Mouse (Mus musculus) midbrain, embryonic 13.5 days (tissue): ENCODE results near the gene Noc2l. TPM values are rescaled to one million over a fixed set of nuclear protein-coding genes. Genes with fewer than 3 reads are reported as not detected.
A peak's percentile ranks its signal among the peaks of the same experiment; 100 is the strongest.

Experiments
- ATAC-seq: fragments of 200-750 bp; cut with Nextera tagmentation; 2 replicates; pipeline ENCODE4 v1.8.0; 2017; ENCODE audit warnings: mild to moderate bottlenecking, moderate TSS enrichment, moderate library complexity
- H3K27ac ChIP-seq: fragments of 300-500 bp; sonication (generic); 2 replicates; pipeline ENCODE4 v1.5.1; 2015; ENCODE audit warnings: inconsistent platforms, mild to moderate bottlenecking, moderate library complexity
- H3K27me3 ChIP-seq: fragments of 300-500 bp; sonication (generic); 2 replicates; pipeline ENCODE4 v1.6.1; 2015; ENCODE audit warnings: mild to moderate bottlenecking, inconsistent platforms
- H3K36me3 ChIP-seq: fragments of 300-500 bp; sonication (generic); 2 replicates; pipeline ENCODE4 v1.6.1; 2015; ENCODE audit warnings: mild to moderate bottlenecking, inconsistent platforms
- H3K4me1 ChIP-seq: fragments of 300-500 bp; sonication (generic); replicated peaks from 2 replicates; pipeline ENCODE4 v1.6.1; 2015; ENCODE audit warnings: inconsistent platforms
- H3K4me2 ChIP-seq: fragments of 300-500 bp; sonication (generic); replicated peaks from 2 replicates; pipeline ENCODE4 v1.6.1; 2015; ENCODE audit warnings: moderate library complexity, mild to moderate bottlenecking, inconsistent platforms
- H3K4me3 ChIP-seq: fragments of 300-500 bp; sonication (generic); replicated peaks from 2 replicates; pipeline ENCODE4 v1.5.1; 2015; ENCODE audit warnings: mild to moderate bottlenecking, inconsistent platforms
- H3K9ac ChIP-seq: fragments of 300-500 bp; sonication (generic); replicated peaks from 2 replicates; pipeline ENCODE4 v1.6.1; 2015; ENCODE audit warnings: mild to moderate bottlenecking, inconsistent platforms
- H3K9me3 ChIP-seq: fragments of 300-500 bp; sonication (generic); 2 replicates; pipeline ENCODE4 v1.6.1; 2016; ENCODE audit warnings: mild to moderate bottlenecking, inconsistent platforms
- WGBS: fragments of 180-500 bp; shearing (Covaris S2); methylation state at CpG from one replicate; pipeline ENCODE4 v1.1.7; 2015; 5-methylcytosine and 5-hydroxymethylcytosine counted together
- polyA plus RNA-seq: library from polyadenylated mRNA; unstranded; fragments of >200 nt; fragmentation: Nextera tagmentation; extraction: Ambion mirVana; gene quantifications from 2 replicates; pipeline ENCODE4 v1.2.1, GENCODE M21; 2015

The Noc2l gene
- polyA plus RNA-seq, 1 experiment from 2014 or later = 60.1 TPM

DNA sequence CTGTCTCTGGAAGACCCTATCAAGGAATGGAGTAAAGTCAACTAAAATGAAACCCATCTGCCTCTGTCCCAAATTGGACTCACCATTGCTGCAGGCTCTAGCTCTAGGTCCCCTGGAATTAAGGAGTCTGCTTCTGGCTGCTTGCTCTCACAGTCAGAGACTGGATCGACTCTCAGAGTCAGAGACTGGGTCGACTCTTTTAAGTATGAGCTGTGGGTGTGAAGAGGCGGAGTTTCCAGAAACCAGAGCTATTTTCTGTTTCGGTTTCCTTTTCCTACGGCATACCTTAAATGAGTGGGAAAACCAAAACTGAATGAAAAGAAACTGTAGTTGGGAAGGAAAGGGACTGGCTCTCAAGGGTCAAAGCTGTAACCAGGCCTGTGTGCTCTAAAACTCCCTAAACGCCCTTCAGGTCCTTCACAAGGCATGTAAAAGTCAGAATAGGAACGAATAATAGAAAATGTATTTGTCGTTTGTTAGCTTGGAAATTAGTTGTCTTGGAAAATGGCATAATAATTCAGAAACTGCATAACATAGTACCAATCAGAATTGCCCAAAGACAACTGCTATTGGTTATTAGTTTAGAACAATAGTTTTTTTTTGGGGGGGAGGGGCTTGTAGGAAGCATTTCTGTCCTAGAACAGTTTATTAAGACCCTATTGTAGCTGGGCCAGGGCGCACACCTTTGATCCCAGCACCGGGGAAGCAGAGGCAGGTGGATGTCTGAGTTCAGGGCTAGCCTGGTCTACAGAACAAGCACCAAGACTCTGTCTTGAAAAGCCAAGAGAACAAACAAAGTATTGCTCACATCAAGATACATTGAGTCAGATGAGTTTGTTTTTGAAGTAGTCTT, 35.0 kb upstream of the Noc2l start, which contains the start of gene Isg15:
TSS of gene Isg15 (minus strand) at position 196 of the 853 bp plus-strand sequence.
- no peak for ATAC-seq
- H3K9ac ChIP-seq = no peak within 1 kb of the TSS
- H3K4me3 ChIP-seq = no peak within 1 kb of the TSS
- H3K4me2 ChIP-seq = no peak within 1 kb of the TSS
- H3K36me3 ChIP-seq = no peaks in the 10 kb centered on the region
- H3K27ac ChIP-seq = no peak within 1 kb of the TSS
- H3K9me3 ChIP-seq = no peaks in the 10 kb centered on the region
- peaks cover 39% of the 10 kb centered on the region for H3K4me1 ChIP-seq
- WGBS = 72% methylated on average over 10 of the region's 10 CpGs
- peaks cover 22% of the 10 kb centered on the region for H3K27me3 ChIP-seq

DNA sequence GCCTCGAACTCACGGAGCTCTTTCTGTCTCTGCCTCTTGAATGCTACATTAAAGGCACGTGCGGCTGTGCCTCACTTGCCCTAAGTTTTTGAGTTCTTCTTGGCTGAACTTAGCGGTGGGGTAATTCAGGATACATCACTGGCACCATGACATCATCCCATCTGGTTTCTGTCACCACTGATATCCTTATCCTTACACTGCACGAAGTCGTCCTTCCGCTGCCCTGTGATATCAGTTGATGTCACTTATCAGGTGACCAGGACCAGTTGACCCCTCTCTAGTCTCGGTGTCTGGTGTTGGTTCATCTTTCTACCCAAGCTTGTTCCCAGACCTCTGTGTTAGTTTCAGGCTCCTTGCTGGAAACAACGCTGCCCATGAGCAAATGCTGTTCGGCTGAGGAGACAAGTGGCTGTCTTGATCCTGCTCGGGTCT, 33.3 kb upstream of the Noc2l start:
- Histone ChIP-seq H3K9ac (peak overlapping the region; percentile 74), H3K27me3 (peaks cover 22% of the 10 kb centered on the region), H3K4me1 (peaks cover 31% of the 10 kb centered on the region), H3K4me2 (peak overlapping the region; percentile 89), H3K9me3 (no peaks in the 10 kb centered on the region), H3K36me3 (no peaks in the 10 kb centered on the region; the same call in 1 of the 2 replicates), H3K27ac (peak overlapping the region; percentile 69), H3K4me3 (peak overlapping the region; percentile 58)
- no peak for ATAC-seq
- WGBS = 44% methylated on average over 12 of the region's 12 CpGs

DNA sequence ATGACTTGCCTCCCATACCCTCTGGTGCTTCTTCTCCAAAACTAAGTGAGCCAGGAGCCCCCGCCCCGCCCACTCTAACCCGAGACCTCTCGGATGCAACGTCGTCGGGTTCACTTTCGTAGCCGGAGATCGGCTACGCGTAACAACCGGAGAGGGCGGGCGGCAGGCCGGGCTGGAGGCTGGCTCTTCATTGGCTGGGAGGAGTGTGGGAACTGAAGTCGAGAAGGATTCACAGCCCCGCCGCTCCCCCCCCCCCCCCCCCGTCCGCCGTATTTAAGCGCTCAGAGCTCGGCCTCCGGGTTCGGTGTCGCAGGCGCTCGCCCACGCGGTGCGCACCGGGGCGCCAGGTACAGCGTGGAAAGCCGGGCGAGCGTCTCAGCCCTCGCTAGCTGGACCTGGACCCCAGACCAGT, 32.8 kb upstream of the Noc2l start, which contains the start of gene AW011738:
TSS of gene AW011738 (plus strand) at position 304 of the 412 bp plus-strand sequence.
- under 1% methylated on average over 35 of the region's 39 CpGs for WGBS
- Histone ChIP-seq H3K27ac (peak within 1 kb of the TSS; percentile 77), H3K4me2 (peak within 1 kb of the TSS; percentile 89), H3K27me3 (peaks cover 22% of the 10 kb centered on the region), H3K4me1 (peaks cover 31% of the 10 kb centered on the region), H3K4me3 (peak within 1 kb of the TSS; percentile 58), H3K36me3 (no peaks in the 10 kb centered on the region; the same call in 1 of the 2 replicates), H3K9me3 (no peaks in the 10 kb centered on the region), H3K9ac (peak within 1 kb of the TSS; percentile 74)
- ATAC-seq = peak; percentile 72

DNA sequence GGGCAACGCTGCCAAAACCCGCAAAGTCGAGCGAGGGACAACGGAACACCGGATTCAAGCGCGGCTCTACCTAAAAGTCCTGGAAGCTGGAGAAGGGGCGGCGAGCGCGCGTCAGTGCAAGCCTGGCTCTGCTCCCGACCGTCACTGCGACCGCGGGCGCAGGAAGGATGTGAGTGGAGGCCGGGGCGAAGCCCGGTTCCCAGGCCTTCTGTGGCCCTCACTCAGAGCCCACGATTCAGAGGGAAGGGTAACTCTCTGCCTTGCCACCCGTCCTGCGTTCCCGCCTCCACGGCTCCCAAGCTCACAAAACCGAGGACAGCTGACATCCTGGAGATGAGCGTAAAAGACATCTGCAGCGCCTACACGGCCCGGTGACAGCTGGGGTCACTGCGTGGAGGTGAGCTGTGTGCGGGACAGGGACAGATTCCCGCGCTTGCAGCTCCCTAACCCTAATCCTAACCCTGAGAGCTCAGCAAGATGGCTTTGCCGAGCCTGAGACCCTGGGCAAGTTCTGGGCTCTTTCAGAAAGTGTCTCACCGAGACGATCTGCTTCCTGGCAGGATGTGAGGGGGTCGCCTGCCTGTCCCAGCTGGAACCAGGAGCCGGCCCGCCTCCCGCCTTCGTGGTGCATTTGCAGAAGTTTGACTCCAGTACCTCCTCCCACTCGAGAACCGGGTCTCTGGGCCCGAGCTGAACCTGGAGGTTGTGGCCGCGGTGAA, 32.2 kb upstream of the Noc2l start:
- peak overlapping the region; percentile 74 for H3K9ac ChIP-seq
- peak overlapping the region; percentile 89 for H3K4me2 ChIP-seq
- peak overlapping the region; percentile 77 for H3K27ac ChIP-seq
- no peaks in the 10 kb centered on the region for H3K9me3 ChIP-seq
- H3K36me3 ChIP-seq = no peaks in the 10 kb centered on the region; the same call in 1 of the 2 replicates
- peak; percentile 35 for ATAC-seq
- peak overlapping the region; percentile 58 for H3K4me3 ChIP-seq
- peaks cover 31% of the 10 kb centered on the region for H3K4me1 ChIP-seq
- WGBS = under 1% methylated on average over 49 of the region's 49 CpGs
- H3K27me3 ChIP-seq = peaks cover 22% of the 10 kb centered on the region

DNA sequence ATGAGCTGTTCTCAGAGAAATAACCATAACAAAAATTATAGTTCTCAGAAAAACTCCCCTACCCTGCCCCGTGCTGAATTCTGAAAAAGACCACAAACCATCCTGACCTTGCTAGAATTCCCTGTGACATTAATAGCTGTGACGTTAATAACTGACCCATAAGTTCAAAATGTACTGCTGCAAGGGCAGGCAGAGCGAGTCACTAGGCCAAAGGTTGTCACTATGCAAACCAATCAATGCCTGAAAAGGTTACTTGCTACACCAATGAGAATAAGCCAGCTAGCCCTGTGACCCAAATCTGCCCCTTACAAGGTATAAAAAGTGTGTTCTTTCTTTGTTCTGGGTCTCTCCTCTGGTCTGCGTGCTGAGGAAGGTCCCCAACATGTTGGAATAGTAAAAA, 26.9 kb upstream of the Noc2l start:
- no peak for ATAC-seq
- whole genome bisulfite sequencing = 89% methylated on average over 4 of the region's 4 CpGs
- Histone ChIP-seq H3K4me1 (peaks cover 15% of the 10 kb centered on the region), H3K27me3 (peaks cover 14% of the 10 kb centered on the region), H3K36me3 (no peaks in the 10 kb centered on the region; the same call in none of the 2 replicates), H3K4me3 (no peak overlapping the region), H3K27ac (no peak overlapping the region), H3K4me2 (no peak overlapping the region), H3K9ac (no peak overlapping the region), H3K9me3 (no peaks in the 10 kb centered on the region)

DNA sequence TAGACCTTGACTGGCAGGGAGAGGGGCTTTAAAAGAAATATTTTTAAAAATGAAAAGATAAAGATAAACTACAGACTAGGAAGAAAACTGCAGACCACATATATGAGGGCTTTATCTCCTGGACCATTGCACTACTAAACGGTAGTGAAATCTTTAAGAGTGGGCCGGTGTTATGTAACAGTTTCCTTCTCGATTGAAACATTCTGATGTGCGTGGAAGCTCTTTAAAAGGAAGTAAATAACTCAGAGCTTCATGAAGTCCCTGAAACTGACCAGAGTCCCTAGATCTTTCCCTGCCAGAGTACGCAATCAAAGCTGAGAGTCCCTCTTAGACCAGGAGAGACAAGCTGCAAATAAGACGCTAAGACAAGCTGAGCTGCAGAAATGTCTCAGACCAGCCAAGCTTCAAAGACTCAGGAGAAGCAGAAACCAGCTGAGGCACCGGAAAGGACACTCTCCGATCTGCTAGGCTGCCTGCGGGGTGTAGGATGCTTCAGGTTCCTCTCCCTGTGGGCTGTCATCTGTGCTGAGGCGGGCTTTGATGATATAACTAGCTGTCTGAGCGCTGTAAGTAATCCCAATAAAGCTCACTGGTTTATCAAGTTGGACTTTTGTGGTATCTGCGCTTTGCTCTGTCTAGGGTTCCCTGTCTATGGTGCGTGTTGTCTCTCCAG, 25.7 kb upstream of the Noc2l start:
- H3K27me3 ChIP-seq = peaks cover 2% of the 10 kb centered on the region; the same call in 1 of the 2 replicates
- ATAC-seq = no peak
- no peak overlapping the region for H3K27ac ChIP-seq
- H3K4me3 ChIP-seq = no peak overlapping the region
- 87% methylated on average over 13 of the region's 13 CpGs for WGBS
- H3K9me3 ChIP-seq = no peaks in the 10 kb centered on the region
- no peak overlapping the region for H3K9ac ChIP-seq
- H3K4me1 ChIP-seq = peaks cover 3% of the 10 kb centered on the region
- H3K4me2 ChIP-seq = no peak overlapping the region
- H3K36me3 ChIP-seq = no peaks in the 10 kb centered on the region; the same call in none of the 2 replicates

DNA sequence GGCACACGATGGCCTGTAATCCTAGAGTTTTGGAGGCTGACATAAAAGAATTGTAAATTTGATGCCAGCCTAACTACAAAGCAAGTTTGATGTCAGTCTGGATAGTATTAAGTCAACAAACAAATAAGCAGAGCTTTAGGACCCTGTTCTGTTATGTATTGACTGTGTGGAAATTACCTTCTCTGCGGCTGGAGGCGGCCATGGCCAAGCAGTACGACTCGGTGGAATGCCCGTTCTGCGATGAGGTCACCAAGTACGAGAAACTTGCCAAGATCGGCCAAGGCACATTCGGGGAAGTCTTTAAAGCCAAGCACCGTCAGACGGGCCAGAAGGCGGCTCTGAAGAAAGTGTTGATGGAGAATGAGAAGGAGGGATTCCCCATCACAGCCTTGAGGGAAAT, 22.7 kb upstream of the Noc2l start:
- WGBS = 95% methylated on average over 13 of the region's 13 CpGs
- Histone ChIP-seq H3K9ac (no peak overlapping the region), H3K27ac (no peak overlapping the region), H3K9me3 (no peaks in the 10 kb centered on the region), H3K4me2 (no peak overlapping the region), H3K4me3 (no peak overlapping the region), H3K4me1 (no peaks in the 10 kb centered on the region), H3K27me3 (no peaks in the 10 kb centered on the region), H3K36me3 (no peaks in the 10 kb centered on the region; the same call in 1 of the 2 replicates)
- no peak for ATAC-seq

DNA sequence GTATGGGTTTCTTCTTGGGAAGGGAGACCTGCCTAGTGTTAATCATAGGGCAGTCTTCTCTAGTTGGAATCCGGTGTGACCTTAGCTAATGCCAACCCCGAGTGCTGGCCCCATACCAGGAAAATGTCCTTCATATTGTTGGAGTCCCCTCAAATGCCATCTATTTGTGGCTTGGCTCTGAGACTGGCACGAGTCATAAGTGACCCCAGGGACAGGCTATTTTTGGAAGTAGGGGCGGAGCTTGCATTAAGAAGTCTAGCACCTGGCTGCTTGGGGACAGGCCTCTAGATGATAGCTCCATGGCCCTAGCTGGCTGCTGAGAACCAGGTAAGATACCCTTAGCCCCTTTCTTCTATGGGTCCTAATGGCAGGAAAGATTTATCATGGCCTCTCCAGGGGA, 20.2 kb upstream of the Noc2l start, which contains the start of gene Perm1:
TSS of gene Perm1 (plus strand) at position 220 of the 400 bp plus-strand sequence.
- no peak within 1 kb of the TSS for H3K27ac ChIP-seq
- no peak within 1 kb of the TSS for H3K4me3 ChIP-seq
- H3K36me3 ChIP-seq = peaks cover 5% of the 10 kb centered on the region; the same call in 1 of the 2 replicates
- H3K9ac ChIP-seq = no peak within 1 kb of the TSS
- 79% methylated on average over 4 of the region's 4 CpGs for WGBS
- H3K4me2 ChIP-seq = no peak within 1 kb of the TSS
- H3K27me3 ChIP-seq = no peaks in the 10 kb centered on the region
- no peaks in the 10 kb centered on the region for H3K4me1 ChIP-seq
- ATAC-seq = no peak
- no peaks in the 10 kb centered on the region for H3K9me3 ChIP-seq

DNA sequence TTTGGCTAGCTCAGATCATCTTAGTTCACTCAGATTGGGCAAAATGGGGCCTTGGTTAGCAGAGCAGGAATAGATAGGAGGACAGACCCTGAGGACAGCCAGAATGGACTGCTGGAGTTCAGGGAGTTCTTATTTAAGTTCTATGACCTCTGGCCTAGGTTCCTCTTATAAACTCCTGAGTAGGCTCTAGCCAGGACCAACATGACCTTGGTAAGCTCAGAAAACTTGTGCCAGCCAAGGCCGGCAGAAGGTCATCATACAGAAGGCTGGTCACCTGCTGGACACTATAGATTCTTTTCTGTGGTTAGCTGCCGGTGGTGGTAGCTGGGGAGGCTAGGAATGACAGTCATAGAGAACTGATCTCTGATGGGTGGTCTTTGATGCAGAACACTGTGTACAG, 19.6 kb upstream of the Noc2l start:
- H3K4me1 ChIP-seq = no peaks in the 10 kb centered on the region
- no peak overlapping the region for H3K4me3 ChIP-seq
- H3K9me3 ChIP-seq = no peaks in the 10 kb centered on the region
- H3K27ac ChIP-seq = no peak overlapping the region
- H3K36me3 ChIP-seq = peaks cover 8% of the 10 kb centered on the region; the same call in 1 of the 2 replicates
- no peak overlapping the region for H3K9ac ChIP-seq
- no peak overlapping the region for H3K4me2 ChIP-seq
- no peaks in the 10 kb centered on the region for H3K27me3 ChIP-seq
- no peak for ATAC-seq
- WGBS = 89% methylated on average over 2 of the region's 2 CpGs

DNA sequence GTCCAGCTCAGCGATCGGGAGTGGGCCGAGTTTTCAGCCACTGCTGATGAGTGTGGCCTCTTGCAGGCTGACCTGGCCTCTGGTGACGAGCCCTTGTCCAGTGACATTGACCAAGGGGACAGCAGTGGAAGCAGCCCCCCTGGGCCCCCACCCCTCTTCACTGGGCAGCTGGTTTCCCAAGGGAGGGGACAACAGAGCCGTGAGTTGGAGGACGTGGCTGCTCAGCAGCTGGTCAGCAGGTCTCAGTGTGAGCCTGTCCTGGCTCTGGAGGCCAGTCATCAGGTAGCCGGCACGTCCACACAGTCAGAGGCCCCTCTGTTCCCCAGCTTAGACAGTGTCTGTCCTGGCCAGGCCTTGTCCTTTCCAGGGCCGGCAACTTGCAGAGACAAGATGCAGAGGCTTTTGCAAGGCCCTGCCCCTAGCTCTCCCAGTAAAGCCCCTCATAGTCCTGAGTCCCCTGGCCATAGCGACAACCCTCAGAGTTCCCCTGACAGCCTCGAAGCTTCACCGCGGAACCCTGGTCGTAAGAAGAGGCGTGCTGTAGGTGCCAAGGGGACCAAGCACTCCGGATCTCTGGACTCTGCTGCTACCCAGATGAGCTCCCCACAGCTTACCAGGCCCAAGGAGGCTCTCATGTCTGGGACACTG, 18.7 kb upstream of the Noc2l start:
- H3K4me1 ChIP-seq = no peaks in the 10 kb centered on the region
- WGBS = 87% methylated on average over 16 of the region's 16 CpGs
- no peak overlapping the region for H3K27ac ChIP-seq
- no peak overlapping the region for H3K4me3 ChIP-seq
- H3K9me3 ChIP-seq = no peaks in the 10 kb centered on the region
- peak; percentile 24; the same call in 1 of the 2 replicates for ATAC-seq
- H3K36me3 ChIP-seq = peaks cover 18% of the 10 kb centered on the region
- no peak overlapping the region for H3K4me2 ChIP-seq
- H3K27me3 ChIP-seq = no peaks in the 10 kb centered on the region
- H3K9ac ChIP-seq = no peak overlapping the region

DNA sequence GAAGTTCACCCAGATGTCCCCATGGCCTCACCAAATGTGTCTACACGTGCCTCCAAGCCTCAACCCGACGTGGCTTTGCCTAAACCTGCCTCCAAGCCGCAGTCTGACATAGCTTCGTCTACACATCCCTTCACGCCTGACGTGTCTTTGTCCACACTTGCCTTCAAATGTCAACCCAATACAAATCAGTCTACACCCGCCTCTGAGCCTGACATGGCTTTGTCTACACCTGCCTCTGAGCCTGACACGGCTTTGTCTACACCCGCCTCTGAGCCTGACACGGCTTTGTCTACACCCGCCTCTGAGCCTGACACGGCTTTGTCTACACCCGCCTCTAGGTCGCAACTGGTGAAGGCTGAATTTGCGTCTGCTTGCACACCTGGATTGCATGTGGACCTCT, 18.0 kb upstream of the Noc2l start:
- ATAC-seq = no peak
- no peaks in the 10 kb centered on the region for H3K9me3 ChIP-seq
- 78% methylated on average over 16 of the region's 16 CpGs for WGBS
- H3K4me1 ChIP-seq = no peaks in the 10 kb centered on the region
- no peak overlapping the region for H3K27ac ChIP-seq
- H3K36me3 ChIP-seq = peaks cover 25% of the 10 kb centered on the region
- H3K9ac ChIP-seq = no peak overlapping the region
- no peak overlapping the region for H3K4me2 ChIP-seq
- no peaks in the 10 kb centered on the region for H3K27me3 ChIP-seq
- no peak overlapping the region for H3K4me3 ChIP-seq
